Mouse (Mus musculus): ENCODE measurements around the gene Prkcz.

- TF ChIP-seq CTCF (IDR thresholded peaks at IDR 0.05; ENCODE audit: extremely low read depth, insufficient read length, insufficient replicate concordance, low read depth, low read length) = no peak
- no peak for TF ChIP-seq POLR2A (IDR thresholded peaks at IDR 0.05; ENCODE audit: low read depth, low read length)
Observed at GRCm38 (mm10) chr4:155402489-155402888, 41.3 kb upstream of the Prkcz start.
